Mouse (Mus musculus): ENCODE measurements around the gene Ddx10. TPM values are rescaled to one million over a fixed set of nuclear protein-coding genes. Genes with fewer than 3 reads are reported as not detected.
A peak's percentile ranks its signal among the peaks of the same experiment; 100 is the strongest.
"Not testable (repeated sequence)": the region's sequence is repeated elsewhere in the genome, so short reads cannot be mapped to it uniquely, and the experiment has no call there.

The Ddx10 gene
- polyA plus RNA-seq, 1 experiment, result 7.8 TPM

GRCm38 (mm10) chr9:53256690-53257305 is 8.9 kb upstream of the Ddx10 start:
- H3K4me1 ChIP-seq (ENCODE audit: control insufficient read depth, insufficient read depth, insufficient read length, low read length), result no peaks in the 10 kb centered on the region
- H3K27ac ChIP-seq (replicated peaks; ENCODE audit: low read depth, low read length), result no peak overlapping the region
- no peak overlapping the region for H3K4me3 ChIP-seq (ENCODE audit: insufficient read depth, low read depth, low read length)

- H3K27ac ChIP-seq (replicated peaks; ENCODE audit: low read depth, low read length), result no peak overlapping the region
- H3K4me3 ChIP-seq (ENCODE audit: insufficient read depth, low read depth, low read length), result no peak overlapping the region
- H3K4me1 ChIP-seq (ENCODE audit: control insufficient read depth, insufficient read depth, insufficient read length, low read length), result no peaks in the 10 kb centered on the region
Measured at GRCm38 (mm10) chr9:53254368-53254767, 6.5 kb upstream of the Ddx10 start.

- Histone ChIP-seq H3K4me1 (ENCODE audit: control insufficient read depth, insufficient read depth, insufficient read length, low read length) (0 out of 2 replicates have a peak, but pooled peaks cover 2% of the 10 kb centered on the region), H3K4me3 (ENCODE audit: insufficient read depth, low read depth, low read length) (peak overlapping the region; percentile 72), H3K27ac (replicated peaks; ENCODE audit: low read depth, low read length) (no peak overlapping the region)
Measured at GRCm38 (mm10) chr9:53247516-53247915, 337 bp downstream of the Ddx10 start.

GRCm38 (mm10) chr9:53218181-53218580 is 29.7 kb downstream of the Ddx10 start:
- Histone ChIP-seq H3K4me1 (ENCODE audit: control insufficient read depth, insufficient read depth, insufficient read length, low read length) (no peaks in the 10 kb centered on the region), H3K4me3 (ENCODE audit: insufficient read depth, low read depth, low read length) (no peak overlapping the region), H3K27ac (replicated peaks; ENCODE audit: low read depth, low read length) (no peak overlapping the region)

- no peak overlapping the region for H3K27ac ChIP-seq (replicated peaks; ENCODE audit: low read depth, low read length)
- H3K4me3 ChIP-seq (ENCODE audit: insufficient read depth, low read depth, low read length), result no peak overlapping the region
- no peaks in the 10 kb centered on the region for H3K4me1 ChIP-seq (ENCODE audit: control insufficient read depth, insufficient read depth, insufficient read length, low read length)
Measured at GRCm38 (mm10) chr9:53208283-53208682, 39.6 kb downstream of the Ddx10 start.

- Histone ChIP-seq H3K27ac (replicated peaks; ENCODE audit: low read depth, low read length) (no peak overlapping the region), H3K4me3 (ENCODE audit: insufficient read depth, low read depth, low read length) (no peak overlapping the region), H3K4me1 (ENCODE audit: control insufficient read depth, insufficient read depth, insufficient read length, low read length) (no peaks in the 10 kb centered on the region)
Measured at GRCm38 (mm10) chr9:53174590-53174989, 73.3 kb downstream of the Ddx10 start.

GRCm38 (mm10) chr9:53173258-53173657 is 74.6 kb downstream of the Ddx10 start:
- Histone ChIP-seq H3K27ac (replicated peaks; ENCODE audit: low read depth, low read length) (no peak overlapping the region), H3K4me3 (ENCODE audit: insufficient read depth, low read depth, low read length) (no peak overlapping the region), H3K4me1 (ENCODE audit: control insufficient read depth, insufficient read depth, insufficient read length, low read length) (no peaks in the 10 kb centered on the region)

GRCm38 (mm10) chr9:53144266-53144665 is 103.6 kb downstream of the Ddx10 start:
- Histone ChIP-seq H3K4me1 (ENCODE audit: control insufficient read depth, insufficient read depth, insufficient read length, low read length) (no peaks in the 10 kb centered on the region), H3K4me3 (ENCODE audit: insufficient read depth, low read depth, low read length) (no peak overlapping the region), H3K27ac (replicated peaks; ENCODE audit: low read depth, low read length) (no peak overlapping the region)

- H3K4me1 ChIP-seq (ENCODE audit: control insufficient read depth, insufficient read depth, insufficient read length, low read length), result no peaks in the 10 kb centered on the region
- no peak overlapping the region for H3K4me3 ChIP-seq (ENCODE audit: insufficient read depth, low read depth, low read length)
- H3K27ac ChIP-seq (replicated peaks; ENCODE audit: low read depth, low read length), result no peak overlapping the region
Measured at GRCm38 (mm10) chr9:53143508-53143907, 104.3 kb downstream of the Ddx10 start.

- H3K4me3 ChIP-seq (ENCODE audit: insufficient read depth, low read depth, low read length); H3K4me1 ChIP-seq (ENCODE audit: control insufficient read depth, insufficient read depth, insufficient read length, low read length); H3K27ac ChIP-seq (replicated peaks; ENCODE audit: low read depth, low read length): not testable (repeated sequence)
Measured at GRCm38 (mm10) chr9:53142424-53142823, 105.4 kb downstream of the Ddx10 start.

GRCm38 (mm10) chr9:53140610-53141165 is 107.2 kb downstream of the Ddx10 start:
- no peak overlapping the region for H3K27ac ChIP-seq (replicated peaks; ENCODE audit: low read depth, low read length)
- H3K4me3 ChIP-seq (ENCODE audit: insufficient read depth, low read depth, low read length), result no peak overlapping the region
- no peaks in the 10 kb centered on the region for H3K4me1 ChIP-seq (ENCODE audit: control insufficient read depth, insufficient read depth, insufficient read length, low read length)

- H3K27ac ChIP-seq (replicated peaks; ENCODE audit: low read depth, low read length), result no peak overlapping the region
- no peaks in the 10 kb centered on the region for H3K4me1 ChIP-seq (ENCODE audit: control insufficient read depth, insufficient read depth, insufficient read length, low read length)
- no peak overlapping the region for H3K4me3 ChIP-seq (ENCODE audit: insufficient read depth, low read depth, low read length)
Measured at GRCm38 (mm10) chr9:53132826-53133225, 115.0 kb downstream of the Ddx10 start.

GRCm38 (mm10) chr9:53130460-53130859 is 117.4 kb downstream of the Ddx10 start:
- Histone ChIP-seq H3K27ac (replicated peaks; ENCODE audit: low read depth, low read length) (no peak overlapping the region), H3K4me1 (ENCODE audit: control insufficient read depth, insufficient read depth, insufficient read length, low read length) (no peaks in the 10 kb centered on the region), H3K4me3 (ENCODE audit: insufficient read depth, low read depth, low read length) (no peak overlapping the region)

- H3K4me1 ChIP-seq (ENCODE audit: control insufficient read depth, insufficient read depth, insufficient read length, low read length), result no peaks in the 10 kb centered on the region
- H3K4me3 ChIP-seq (ENCODE audit: insufficient read depth, low read depth, low read length), result no peak overlapping the region
- no peak overlapping the region for H3K27ac ChIP-seq (replicated peaks; ENCODE audit: low read depth, low read length)
Measured at GRCm38 (mm10) chr9:53101103-53101502, 146.8 kb downstream of the Ddx10 start.

- Histone ChIP-seq H3K4me3 (ENCODE audit: insufficient read depth, low read depth, low read length) (no peak overlapping the region), H3K27ac (replicated peaks; ENCODE audit: low read depth, low read length) (no peak overlapping the region), H3K4me1 (ENCODE audit: control insufficient read depth, insufficient read depth, insufficient read length, low read length) (0 out of 2 replicates have a peak, but pooled peaks cover 2% of the 10 kb centered on the region)
Measured at GRCm38 (mm10) chr9:53095319-53096165, 152.3 kb downstream of the Ddx10 start.
